In the genomic region with DNA sequence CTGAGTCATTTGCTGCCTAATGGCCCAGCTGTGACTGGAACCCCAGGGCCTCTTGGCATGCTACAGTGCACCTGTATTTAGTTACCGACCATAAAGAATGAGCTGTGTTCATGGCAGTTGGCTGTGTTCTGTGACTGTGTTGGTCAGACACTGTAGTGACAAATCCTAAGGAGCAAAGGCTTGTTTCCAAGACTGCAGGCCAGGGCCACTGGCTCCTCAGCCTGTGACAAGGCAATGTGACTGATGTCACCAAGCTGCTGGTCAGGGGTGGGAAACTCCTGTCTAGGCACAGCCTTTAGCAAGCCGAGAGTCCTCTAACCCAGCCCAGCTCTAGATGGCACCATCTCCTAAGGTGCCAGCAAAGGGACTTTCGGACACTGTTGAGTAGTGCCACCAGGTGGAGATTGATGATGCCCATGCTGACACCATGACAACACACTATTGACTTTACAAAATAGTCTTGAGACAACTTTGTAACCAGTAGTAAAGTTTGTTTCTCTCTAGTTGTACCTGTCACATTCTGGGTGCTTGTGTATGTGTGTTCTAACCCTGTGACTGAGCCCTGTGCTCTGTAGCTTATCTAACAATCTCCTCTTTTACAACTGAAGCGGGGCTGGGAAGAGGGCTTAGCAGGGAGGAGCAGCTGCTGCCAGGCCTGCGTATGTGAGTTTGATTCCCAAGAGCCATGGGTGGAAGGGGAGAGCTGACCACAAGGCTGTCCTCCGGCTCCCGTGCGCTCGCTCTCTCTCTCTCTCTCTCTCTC, we compare ENCODE assay signal across 12 mouse cellular contexts. TPM values are rescaled to one million over a fixed set of nuclear protein-coding genes. Genes with fewer than 3 reads are reported as not detected.
DNase-seq lines count a peak whose midpoint lies in the region; ATAC-seq and TF ChIP-seq lines count a peak whose summit lies in the region.
"Had no signal": no experiment of that assay in that cellular context is flagged by ENCODE, and none has a peak within 500 bp of the region (broad histone marks: within the 10 kb centered on the region; RNA-seq: fewer than 3 reads in every experiment).

No protein-coding gene starts in this region.

- WGBS in forebrain, postnatal 0 days, result 88% methylated on average over 9 of the region's 9 CpGs
- 85% methylated on average over 9 of the region's 9 CpGs for WGBS in forebrain, embryonic 15.5 days
- 92% methylated on average over 9 of the region's 9 CpGs for WGBS in midbrain, embryonic 11.5 days

- ATAC-seq in forebrain, postnatal 0 days, result no peak
- ATAC-seq in forebrain, embryonic 15.5 days (replicated peaks), result no peak
- no peak for ATAC-seq in midbrain, embryonic 11.5 days (ENCODE audit: low FRiP score)
- ATAC-seq: midbrain, embryonic 13.5 days had no signal

- no peaks in the 10 kb centered on the region for H3K27me3 ChIP-seq in forebrain, postnatal 0 days (ENCODE audit: insufficient read depth, low read length)
- no peaks in the 10 kb centered on the region for H3K27me3 ChIP-seq in forebrain, embryonic 15.5 days
- no peaks in the 10 kb centered on the region for H3K27me3 ChIP-seq in midbrain, embryonic 11.5 days (ENCODE audit: control insufficient read depth, insufficient read depth, low read length)
- H3K27me3 ChIP-seq: heart, embryonic 12.5 days; midbrain, embryonic 13.5 days had no signal

- no peak overlapping the region for H3K27ac ChIP-seq in forebrain, postnatal 0 days (ENCODE audit: low read depth, low read length)
- H3K27ac ChIP-seq in forebrain, embryonic 15.5 days (replicated peaks), result no peak overlapping the region
- no peak overlapping the region for H3K27ac ChIP-seq in cortical plate, adult 2 months (ENCODE audit: insufficient read depth, low read length)
- no peak overlapping the region for H3K27ac ChIP-seq in midbrain, embryonic 11.5 days (ENCODE audit: low read depth, low read length)
- H3K27ac ChIP-seq: midbrain, embryonic 13.5 days had no signal

- no peaks in the 10 kb centered on the region for H3K36me3 ChIP-seq in forebrain, postnatal 0 days (ENCODE audit: insufficient read depth)
- H3K36me3 ChIP-seq in forebrain, embryonic 15.5 days, result no peaks in the 10 kb centered on the region
- H3K36me3 ChIP-seq in midbrain, embryonic 11.5 days (ENCODE audit: control insufficient read depth, insufficient read depth, low read length), result peaks cover 11% of the 10 kb centered on the region; the same call in 1 of the 2 replicates

- no peaks in the 10 kb centered on the region for H3K9me3 ChIP-seq in forebrain, postnatal 0 days (ENCODE audit: low read length)
- H3K9me3 ChIP-seq in forebrain, embryonic 15.5 days, result no peaks in the 10 kb centered on the region
- H3K9me3 ChIP-seq in midbrain, embryonic 11.5 days (ENCODE audit: control insufficient read depth, low read length), result no peaks in the 10 kb centered on the region
- H3K9me3 ChIP-seq: heart, embryonic 12.5 days; midbrain, embryonic 13.5 days had no signal

- no peak overlapping the region for H3K9ac ChIP-seq in forebrain, postnatal 0 days
- no peak overlapping the region for H3K9ac ChIP-seq in forebrain, embryonic 15.5 days (replicated peaks)
- no peak overlapping the region for H3K9ac ChIP-seq in midbrain, embryonic 11.5 days (ENCODE audit: low read length)
- H3K9ac ChIP-seq: heart, embryonic 12.5 days; midbrain, embryonic 13.5 days had no signal

- no peak for TF ChIP-seq POLR2A in cortical plate, adult 2 months (IDR thresholded peaks at IDR 0.05; ENCODE audit: extremely low read depth, insufficient read depth, low read length)

- H3K4me2 ChIP-seq in forebrain, postnatal 0 days (ENCODE audit: low read depth), result no peak overlapping the region
- no peak overlapping the region for H3K4me2 ChIP-seq in forebrain, embryonic 15.5 days (replicated peaks)
- H3K4me2 ChIP-seq in midbrain, embryonic 11.5 days, result no peak overlapping the region
- H3K4me2 ChIP-seq: heart, embryonic 12.5 days; midbrain, embryonic 13.5 days had no signal

- H3K4me3 ChIP-seq in forebrain, postnatal 0 days (ENCODE audit: low read depth, low read length), result no peak overlapping the region
- H3K4me3 ChIP-seq in forebrain, embryonic 15.5 days, result no peak overlapping the region
- no peak overlapping the region for H3K4me3 ChIP-seq in cortical plate, adult 2 months (ENCODE audit: insufficient read depth, low read length)
- H3K4me3 ChIP-seq in midbrain, embryonic 11.5 days (ENCODE audit: low read depth, low read length), result no peak overlapping the region
- H3K4me3 ChIP-seq: heart, embryonic 12.5 days; midbrain, embryonic 13.5 days had no signal

- no peaks in the 10 kb centered on the region for H3K4me1 ChIP-seq in forebrain, postnatal 0 days (ENCODE audit: insufficient read depth)
- H3K4me1 ChIP-seq in forebrain, embryonic 15.5 days, result no peaks in the 10 kb centered on the region
- peaks cover 3% of the 10 kb centered on the region; the same call in 1 of the 2 replicates for H3K4me1 ChIP-seq in cortical plate, adult 2 months (ENCODE audit: control insufficient read depth, insufficient read depth, low read length)
- no peaks in the 10 kb centered on the region for H3K4me1 ChIP-seq in midbrain, embryonic 11.5 days (ENCODE audit: control insufficient read depth, insufficient read depth, low read length)
- H3K4me1 ChIP-seq: heart, embryonic 12.5 days; midbrain, embryonic 13.5 days had no signal

- peak; percentile 30; the same call in 1 of the 2 replicates for TF ChIP-seq CTCF in forebrain, postnatal 0 days (IDR thresholded peaks at IDR 0.05; ENCODE audit: low read depth)
- TF ChIP-seq CTCF in cortical plate, adult 2 months (IDR thresholded peaks at IDR 0.05; ENCODE audit: extremely low read depth, insufficient read depth, low read length), result peak; percentile 35

- no peak for DNase-seq in forebrain, postnatal 0 days
- peak; percentile 32 for DNase-seq in 3T3-L1 (ENCODE audit: low read depth, low spot score)
- DNase-seq in kidney, postnatal 4 days, result peak; percentile 50 to 64
- DNase-seq in embryo, embryonic 10.5 days (ENCODE audit: low spot score), result no peak
- no peak for DNase-seq in right cerebral cortex, adult 2 months (ENCODE audit: low spot score in 2 of 2)
- DNase-seq in midbrain, embryonic 11.5 days (ENCODE audit: low spot score, missing footprints), result no peak
- DNase-seq: right cerebral cortex, postnatal 4 days had no signal

RNA-seq across cellular contexts. Expression of a gene that starts 44.6 kb away (rescaled TPM):
- not detected in 2 replicates for total RNA-seq in forebrain, postnatal 0 days (2014; rRNA removed)
- not detected in 2 replicates for polyA plus RNA-seq in forebrain, postnatal 0 days (2015; fragmentation: Nextera tagmentation; extraction: Ambion mirVana)
- polyA plus RNA-seq in forebrain, embryonic 15.5 days (2015; fragmentation: Nextera tagmentation; extraction: Ambion mirVana), result not detected in 2 replicates
- 0.04 and 0.06 TPM in 2 replicates for polyA plus RNA-seq in cortical plate, adult 2 months (2012; rRNA removed)
- polyA plus RNA-seq in midbrain, embryonic 11.5 days (2014; fragmentation: Nextera tagmentation; extraction: Ambion mirVana), result not detected in 2 replicates
- total RNA-seq: left cerebral cortex, postnatal 14 days had no signal
- polyA plus RNA-seq: heart, embryonic 12.5 days; midbrain, embryonic 13.5 days had no signal

RNA-seq across cellular contexts. Expression of a gene that starts 59.1 kb away (rescaled TPM):
- 0.62 and 1.00 TPM in 2 replicates for total RNA-seq in forebrain, postnatal 0 days (2014; rRNA removed)
- 0.60 and 0.61 TPM in 2 replicates for polyA plus RNA-seq in forebrain, postnatal 0 days (2015; fragmentation: Nextera tagmentation; extraction: Ambion mirVana)
- polyA plus RNA-seq in forebrain, embryonic 15.5 days (2015; fragmentation: Nextera tagmentation; extraction: Ambion mirVana), result 0.24 and 0.29 TPM in 2 replicates
- polyA plus RNA-seq in cortical plate, adult 2 months (2012; rRNA removed), result 1.1 TPM in 2 replicates
- 0.28 TPM in 1 of 2 replicates, not detected in the other for polyA plus RNA-seq in midbrain, embryonic 11.5 days (2014; fragmentation: Nextera tagmentation; extraction: Ambion mirVana)

Comparison
In these comparisons a context has a peak if more than half of its experiments do, and no peak if none do; other contexts are left out.
1. DNase-seq: peak in 3T3-L1 (single experiment) and kidney, postnatal 4 days (2 of 2); none in forebrain, postnatal 0 days (single experiment), embryo, embryonic 10.5 days (single experiment), right cerebral cortex, adult 2 months (0 of 2) and midbrain, embryonic 11.5 days (single experiment).